Mouse (Mus musculus) left cerebral cortex, postnatal 10 days (tissue): Measurements from ENCODE around the gene Ier2. TPM values are rescaled to one million over a fixed set of nuclear protein-coding genes. Genes with fewer than 3 reads are reported as not detected.
"Not testable (repeated sequence)": the region's sequence is repeated elsewhere in the genome, so short reads cannot be mapped to it uniquely, and the experiment has no call there.

Experiments used
- DNase-seq, 2 experiments: peaks; one replicate each; pipeline ENCODE4 v3.0.0; 2021 to 2022; ENCODE audit warnings: low spot score in 2 of 2, mixed read lengths in 1 of 2; ENCODE audit errors: extremely low spot score in 1 of 2
- intact Hi-C: fragments of 180-260 bp; cut with DNase I; formaldehyde crosslinking; loops from one replicate; pipeline ENCODE4 v1.15.1; 2025
- total RNA-seq, 2 experiments: library from RNA; stranded (reverse); gene quantifications; 2 replicates each; pipeline ENCODE4 v1.2.3; 2021

Ier2 gene
- total RNA-seq, 2 experiments from 2014 or later, result 10.9 to 12.3 TPM

GRCm38 (mm10) chr8:84700526-84700925 lies 37.9 kb upstream of the Ier2 start:
- peak in 1 of 2 experiments; percentile 26 for DNase-seq
- intact Hi-C loops, result no loop called here

- DNase-seq, result peak; percentile 67 to 88
- intact Hi-C loops, result loop anchor here (2.0 kb wide), 1 partner anchor 111 kb away; no protein-coding TSS in a partner anchor
These were observed 37.2 kb upstream of the Ier2 start for GRCm38 (mm10) chr8:84699861-84700322.

DNA sequence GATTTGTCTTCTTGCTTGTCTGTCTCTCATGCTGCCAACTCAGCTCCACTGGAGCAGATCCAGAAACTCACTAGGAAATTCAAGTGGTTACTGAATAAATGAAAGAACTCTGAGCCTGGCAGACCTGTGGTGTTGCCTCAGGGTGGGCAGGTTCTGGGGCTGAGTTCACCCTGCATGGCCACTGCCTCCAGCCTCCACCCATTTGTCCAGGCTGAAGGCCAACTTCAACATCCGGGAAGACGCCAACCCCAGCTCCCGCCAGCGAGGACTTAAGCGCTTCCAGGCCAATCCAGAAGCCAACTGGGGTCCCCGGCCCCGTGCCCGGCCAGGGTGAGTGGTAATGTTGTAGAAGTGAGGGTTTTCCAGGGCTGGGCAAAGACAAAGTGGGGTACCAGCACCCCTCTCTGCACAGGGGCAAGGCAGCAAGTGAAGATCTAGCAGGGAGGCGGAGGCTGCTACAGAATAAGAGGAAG lies 36.3 kb upstream of the Ier2 start:
- peak in 1 of 2 experiments; percentile 85 for DNase-seq
- intact Hi-C loops, result loop anchor here (2.0 kb wide), 1 partner anchor 112 kb away; no protein-coding TSS in a partner anchor

- intact Hi-C loops, result loop anchor here (2.0 kb wide), 1 partner anchor 113 kb away; no protein-coding TSS in a partner anchor
- DNase-seq, result no peak
These were observed 35.6 kb upstream of the Ier2 start for GRCm38 (mm10) chr8:84698288-84698687.

- intact Hi-C loops, result loop anchor here (2.0 kb wide), 1 partner anchor 113 kb away; no protein-coding TSS in a partner anchor
- peak in 1 of 2 experiments; percentile 73 for DNase-seq
These were observed 34.8 kb upstream of the Ier2 start for GRCm38 (mm10) chr8:84697166-84698130.

- intact Hi-C loops, result no loop called here
- DNase-seq, result no peak
These were observed 32.5 kb upstream of the Ier2 start for GRCm38 (mm10) chr8:84695140-84695539.

- intact Hi-C loops, result no loop called here
- no peak for DNase-seq
These were observed 30.7 kb upstream of the Ier2 start for GRCm38 (mm10) chr8:84693332-84693731.

- intact Hi-C loops, result no loop called here
- DNase-seq, result peak; percentile 90 to 92
These were observed 26.7 kb upstream of the Ier2 start for GRCm38 (mm10) chr8:84689091-84689915.

- intact Hi-C loops, result no loop called here
- DNase-seq, result peak; percentile 80 to 95
These were observed 25.1 kb upstream of the Ier2 start, which contains the start of gene Nacc1 for GRCm38 (mm10) chr8:84687705-84688100. TSS of gene Nacc1 (minus strand) at chr8:84687862.

GRCm38 (mm10) chr8:84687003-84687704 lies 24.5 kb upstream of the Ier2 start:
- DNase-seq, result peak in 1 of 2 experiments; percentile 75
- intact Hi-C loops, result no loop called here

DNA sequence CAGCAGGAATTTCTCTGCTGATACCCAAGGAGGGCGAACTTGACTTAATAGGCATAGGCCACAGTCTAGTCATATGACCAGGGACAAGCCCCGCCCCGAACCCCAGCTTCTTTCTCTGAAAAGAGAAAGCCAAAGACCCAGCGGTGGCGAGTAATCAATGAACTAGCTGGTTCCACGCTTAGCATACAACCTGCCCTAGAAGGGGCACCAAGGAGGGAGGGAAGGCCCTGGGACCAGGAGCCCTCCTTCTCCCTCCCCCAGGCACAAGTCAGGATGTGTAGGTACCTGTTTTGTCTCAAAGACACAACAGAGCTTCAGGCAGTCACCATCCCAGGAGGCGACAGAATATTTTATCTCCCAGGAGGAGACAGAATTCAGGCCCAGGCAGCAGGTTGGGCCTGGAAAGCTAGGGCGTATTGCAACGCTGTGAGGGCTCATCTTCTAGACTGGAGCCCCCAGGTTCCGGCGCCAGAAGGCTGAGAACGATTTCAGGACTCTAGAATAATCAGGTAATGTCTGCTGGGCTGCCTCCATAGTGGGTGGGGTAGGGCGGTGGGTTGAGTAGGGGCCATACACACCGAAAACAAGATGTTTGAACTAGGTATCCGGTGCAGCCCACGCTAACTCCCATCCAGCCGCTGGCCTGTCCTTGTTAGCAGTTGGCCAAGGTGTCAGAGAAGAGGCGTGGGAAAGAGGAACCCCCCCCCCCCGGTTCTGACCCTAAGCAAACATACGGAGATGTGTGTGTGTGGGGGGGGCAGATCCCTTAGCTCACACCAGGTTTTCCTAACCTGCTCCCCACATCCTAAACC lies 23.7 kb upstream of the Ier2 start, which contains the start of gene Trmt1:
TSS of gene Trmt1 (plus strand) at position 117 of the 812 bp plus-strand sequence.
- DNase-seq, result no peak
- intact Hi-C loops, result no loop called here

GRCm38 (mm10) chr8:84684537-84684936 lies 21.9 kb upstream of the Ier2 start:
- intact Hi-C loops, result no loop called here
- no peak for DNase-seq

- intact Hi-C loops, result no loop called here
These were observed 19.6 kb upstream of the Ier2 start for GRCm38 (mm10) chr8:84682257-84682656.

DNA sequence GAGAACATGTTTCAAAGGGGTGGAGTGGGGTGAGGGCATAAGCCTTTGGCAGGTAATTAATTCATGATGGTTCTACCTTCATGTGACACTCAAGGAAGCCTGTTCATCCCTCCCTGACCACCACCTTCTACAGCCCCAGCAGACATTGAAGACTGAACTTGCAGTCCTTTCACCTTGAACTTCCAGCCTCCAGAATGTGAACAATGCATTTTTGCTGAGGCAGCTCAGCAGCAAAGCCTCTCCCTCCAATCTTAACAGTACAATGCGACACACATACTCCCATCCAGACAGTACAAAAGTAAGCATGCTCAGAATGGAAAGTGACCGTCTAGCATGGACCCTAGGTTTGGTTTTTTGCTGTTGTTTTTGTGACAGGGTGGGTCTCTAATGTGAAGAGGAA lies 18.8 kb upstream of the Ier2 start:
- DNase-seq, result no peak
- intact Hi-C loops, result no loop called here

More at GRCm38 (mm10) chr8:84682257-84682656, 19.6 kb upstream of the Ier2 start:
- DNase-seq, result no peak

DNA sequence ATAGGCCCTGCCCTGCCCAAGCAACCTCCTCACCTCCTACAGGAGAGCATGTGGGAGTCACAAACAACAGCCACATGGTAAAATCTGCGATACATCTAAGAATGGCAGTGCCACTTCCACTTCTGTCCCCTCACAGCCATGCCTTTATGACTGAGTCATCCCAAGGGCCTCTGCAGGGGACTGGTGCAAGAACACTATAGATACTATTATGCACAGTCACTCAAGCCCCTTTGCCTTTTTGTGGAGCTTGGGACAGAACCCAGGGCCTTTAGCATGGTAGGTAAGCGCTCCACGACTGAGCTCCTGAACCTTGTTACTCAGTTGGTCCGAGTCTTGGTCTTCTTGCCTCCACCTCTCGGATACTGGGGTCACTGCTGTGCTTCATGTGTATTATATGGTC lies 14.7 kb upstream of the Ier2 start:
- no peak for DNase-seq
- intact Hi-C loops, result no loop called here

- DNase-seq, intact Hi-C loops: not testable (repeated sequence)
These were observed 7.8 kb upstream of the Ier2 start for GRCm38 (mm10) chr8:84670295-84671006.
